Mouse (Mus musculus) CD8-positive naive resting alpha-beta T cell, adult 2 months (primary cell): ENCODE data around the gene Fam184b.
"Not testable (repeated sequence)": the region's sequence is repeated elsewhere in the genome, so short reads cannot be mapped to it uniquely, and the experiment has no call there.

Experiments used
- DNase-seq, 2 experiments: peaks; one replicate each; pipeline ENCODE4 v3.0.0; 2022; ENCODE audit warnings: low read depth in 2 of 2, low spot score in 2 of 2

Gene Fam184b

DNA sequence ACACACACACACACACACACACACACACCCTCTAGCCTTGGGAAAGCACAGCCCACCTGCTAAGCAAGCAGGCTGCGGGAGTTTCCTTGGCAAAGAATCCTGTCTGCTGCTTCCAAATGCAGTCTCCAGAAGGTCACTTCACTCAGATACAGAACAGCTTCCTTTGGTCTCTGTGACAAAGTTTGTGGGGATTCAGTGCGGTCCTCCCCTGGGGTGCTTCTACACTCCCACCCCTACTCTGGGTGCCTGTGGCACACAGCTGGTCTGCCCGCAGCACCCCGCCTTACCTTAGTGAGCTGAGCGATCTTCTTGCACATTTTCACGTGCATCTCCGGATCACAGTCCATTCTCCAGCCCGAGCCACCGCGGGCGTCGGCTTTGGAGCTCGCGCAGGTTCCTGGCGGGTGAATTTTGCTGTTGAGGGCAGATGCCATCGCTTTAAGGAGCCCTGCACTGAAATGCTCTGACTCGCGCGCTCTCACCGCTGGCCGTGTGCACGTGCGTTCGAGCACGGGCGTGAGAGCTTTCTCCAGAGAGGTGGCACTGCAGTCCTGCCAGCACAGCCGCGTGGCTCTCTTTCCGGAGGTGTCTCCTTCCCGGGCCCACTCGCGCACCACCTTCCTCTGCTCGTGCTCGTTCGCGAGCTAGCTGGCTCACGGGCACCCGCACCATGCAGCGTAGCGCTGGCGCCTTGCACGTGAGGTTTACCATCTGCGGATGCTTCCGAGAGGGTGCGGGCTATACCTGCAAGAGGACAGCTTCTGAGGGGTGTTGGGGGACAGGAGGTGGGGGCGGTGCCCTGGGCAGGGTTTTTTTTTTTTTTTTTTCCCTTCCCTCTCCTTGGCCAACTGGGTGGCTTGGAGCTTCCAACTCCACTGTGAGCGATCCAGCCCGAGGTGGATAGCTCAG, at the start of gene Fam184b:
Gene Fam184b (minus strand): TSS at position 809 of the 909 bp plus-strand sequence.
- peak; percentile 6 to 12 for DNase-seq

DNA sequence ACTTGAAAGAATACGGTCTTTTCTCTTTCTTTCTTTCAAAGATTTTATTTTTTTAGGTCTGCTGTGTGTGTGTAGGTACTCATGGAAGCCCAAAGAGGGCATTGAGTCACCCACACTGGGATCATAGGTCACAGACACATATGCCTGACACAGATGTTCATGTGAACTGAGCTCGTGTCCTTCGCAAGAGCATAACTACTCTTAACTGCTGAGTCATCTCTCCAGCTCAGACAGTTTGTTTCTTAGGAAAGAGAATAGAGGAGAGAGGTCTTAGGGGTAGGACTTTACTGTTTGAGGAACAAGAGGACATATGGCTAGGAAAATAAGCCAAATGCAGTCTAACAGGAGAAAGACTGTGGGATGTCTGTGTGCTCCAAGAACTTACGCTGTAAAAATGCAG, 49.7 kb upstream of the Fam184b start:
- DNase-seq: no peak

GRCm38 (mm10) chr5:45686223-45686622, 46.8 kb upstream of the Fam184b start:
- no peak for DNase-seq

DNA sequence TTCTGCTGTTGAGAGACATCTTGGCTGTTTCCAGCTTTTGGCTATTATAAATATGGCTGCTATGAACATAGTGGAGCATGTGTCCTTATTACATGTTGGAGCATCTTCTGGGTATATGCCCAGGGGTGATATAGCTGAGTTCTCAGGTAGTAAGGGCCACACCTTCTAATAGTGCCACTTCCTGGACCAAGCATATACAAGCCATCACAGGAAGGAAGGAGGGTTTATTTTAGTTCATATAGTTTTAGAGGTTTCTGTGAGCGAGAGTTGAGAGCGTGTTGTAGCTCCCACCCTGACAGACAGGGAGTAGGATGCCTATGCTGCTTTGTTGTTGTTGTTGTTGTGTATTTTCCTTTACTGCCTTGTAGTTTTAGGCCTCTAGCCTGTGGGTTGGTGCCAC, 45.8 kb upstream of the Fam184b start:
- DNase-seq: no peak

DNA sequence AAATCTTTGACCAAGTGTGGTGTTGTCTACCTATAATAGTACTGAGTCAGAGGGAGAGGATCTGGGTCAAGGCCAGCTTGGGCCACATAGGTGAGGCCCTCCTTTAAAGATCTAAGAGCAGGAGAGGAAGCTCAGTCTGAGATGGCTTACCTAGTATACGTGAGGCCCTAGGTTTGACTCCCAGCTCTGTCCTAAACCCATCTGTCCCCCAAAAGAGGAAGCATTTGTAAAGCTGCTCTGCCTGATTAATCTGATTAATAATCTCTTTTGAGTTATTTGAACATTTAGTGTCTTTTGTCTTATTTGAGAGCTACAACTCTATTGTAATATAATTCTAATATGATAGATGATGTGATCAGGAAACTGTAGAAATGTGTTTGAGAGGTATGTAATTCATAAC, 44.0 kb upstream of the Fam184b start:
- DNase-seq: no peak

DNA sequence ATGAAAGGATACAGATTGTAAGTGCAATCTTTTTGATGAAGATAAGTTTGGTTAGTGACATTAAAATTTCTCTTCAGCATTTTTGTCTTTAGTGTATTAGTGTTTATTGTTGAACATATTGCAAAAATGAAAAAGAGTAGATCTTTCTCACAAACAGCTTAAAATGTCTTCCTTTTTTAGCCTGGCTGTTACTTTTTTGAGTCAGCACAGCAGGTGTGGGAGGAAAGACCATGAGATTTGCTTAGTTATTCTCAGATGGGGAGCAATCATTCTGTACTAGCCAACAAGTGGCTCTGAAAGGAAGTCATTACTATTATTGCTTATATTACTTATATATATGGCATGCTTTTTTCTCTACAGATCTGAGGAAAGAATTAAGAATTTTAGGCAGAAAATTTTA, 40.5 kb upstream of the Fam184b start:
- DNase-seq: no peak

- DNase-seq: no peak
Measured at GRCm38 (mm10) chr5:45677639-45678038, 38.2 kb upstream of the Fam184b start.

GRCm38 (mm10) chr5:45675032-45675431, 35.6 kb upstream of the Fam184b start:
- no peak for DNase-seq

DNA sequence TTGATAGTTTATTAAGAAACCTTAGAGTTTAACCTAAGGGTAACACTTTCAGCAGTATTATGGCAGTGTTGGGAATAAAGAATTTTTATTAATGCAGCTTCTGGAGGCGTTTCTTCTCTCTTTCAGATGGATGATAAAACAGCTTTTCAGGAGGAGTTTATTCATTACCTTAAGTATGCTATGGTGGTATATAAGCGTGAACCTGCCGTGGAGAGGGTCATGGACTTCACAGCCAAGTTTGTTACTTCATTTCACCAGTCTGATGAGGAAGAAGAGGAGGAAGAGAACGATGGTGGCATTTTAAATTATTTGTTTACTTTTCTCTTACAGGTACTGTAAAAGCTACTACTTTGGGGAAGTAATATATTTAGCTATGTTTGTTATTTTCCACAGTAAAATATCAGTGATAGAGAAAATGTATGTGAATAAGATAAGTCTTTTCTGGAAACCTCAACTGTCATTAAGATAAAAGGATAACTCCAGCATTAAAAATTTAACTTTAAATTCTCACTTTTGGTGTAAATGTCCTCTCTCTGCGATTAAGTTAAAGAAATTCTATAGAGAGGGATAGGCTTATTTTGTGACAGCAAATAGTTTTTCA, 31.6 kb upstream of the Fam184b start:
- DNase-seq: no peak

GRCm38 (mm10) chr5:45670280-45670670, 30.9 kb upstream of the Fam184b start:
- no peak for DNase-seq

- DNase-seq: peak; percentile 99
Measured at GRCm38 (mm10) chr5:45669598-45670279, 30.3 kb upstream of the Fam184b start, which contains the start of gene Ncapg. Ncapg (plus strand) TSS chr5:45669919.

DNA sequence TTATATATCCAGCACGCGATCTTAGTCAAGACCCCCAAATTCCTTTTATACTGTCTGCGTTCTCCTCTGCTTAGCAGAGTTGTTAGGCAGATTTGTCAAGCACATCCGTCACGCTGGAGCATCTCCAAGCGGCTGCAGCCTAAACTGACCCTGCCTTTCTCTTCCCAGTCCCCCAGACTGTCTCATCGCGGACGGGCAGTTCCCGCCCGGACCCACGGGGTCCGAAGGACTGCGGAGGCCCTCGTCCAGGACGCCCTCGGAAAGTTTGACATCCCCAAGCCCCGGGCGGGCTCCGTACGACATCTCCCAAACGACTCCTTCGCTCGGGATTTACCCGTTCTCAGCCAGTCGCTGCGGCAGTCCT, 29.8 kb upstream of the Fam184b start:
- DNase-seq: no peak

DNA sequence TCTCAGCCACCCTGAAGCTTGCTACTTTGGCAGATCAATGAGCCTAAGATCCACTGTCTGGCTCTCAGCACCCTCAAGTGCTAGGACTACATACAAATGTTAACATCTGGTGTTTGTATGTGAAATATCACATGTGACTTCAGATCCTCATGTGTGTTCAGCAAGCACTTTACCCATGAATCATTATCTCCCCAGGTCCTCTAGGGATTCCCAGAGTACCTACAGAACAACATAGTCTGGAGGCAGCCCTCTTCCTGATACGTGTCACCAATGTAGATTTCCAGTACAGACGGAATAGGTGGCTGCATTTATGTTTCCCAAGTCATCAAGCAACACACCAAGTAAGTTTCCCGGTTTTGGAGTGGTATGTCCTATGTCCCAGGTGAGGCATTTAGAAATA, 29.4 kb upstream of the Fam184b start:
- DNase-seq: no peak

DNA sequence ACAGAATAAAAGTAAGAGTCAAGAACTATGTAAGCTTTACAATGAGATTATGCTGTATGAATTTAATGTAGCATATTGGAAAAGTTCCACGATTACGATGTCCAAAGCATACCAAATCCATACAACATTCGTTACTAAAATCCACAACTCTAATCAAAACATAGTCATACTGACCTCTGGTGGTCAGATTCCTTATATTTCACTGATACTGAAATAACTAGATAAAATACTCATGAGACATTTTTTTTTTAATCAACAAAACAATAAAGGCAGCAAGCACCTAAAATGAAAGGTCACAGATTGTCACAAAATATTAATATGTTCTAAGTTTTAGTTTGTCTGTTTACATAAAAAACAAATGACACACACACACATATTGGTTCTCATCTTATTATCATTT, 28.9 kb upstream of the Fam184b start:
- no peak for DNase-seq

DNA sequence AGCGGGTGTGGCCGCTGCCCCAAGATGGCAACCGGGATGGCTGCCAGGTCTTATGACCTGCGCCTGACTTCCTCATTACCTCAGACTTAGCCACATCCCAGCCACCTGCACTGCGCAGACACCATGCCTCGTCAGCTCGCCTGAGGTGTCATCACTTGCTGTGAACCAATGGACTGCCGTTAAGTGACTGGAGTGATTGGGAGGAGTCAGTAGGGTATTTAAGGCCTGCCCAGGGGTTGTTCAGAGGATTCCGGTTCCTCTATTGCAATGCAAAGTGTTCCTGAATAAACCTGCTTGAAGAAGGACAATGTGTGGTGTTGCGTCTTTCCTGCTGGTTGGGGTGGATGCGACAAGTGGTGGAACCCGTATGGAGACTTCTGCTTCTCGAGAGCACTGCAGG, 19.0 kb upstream of the Fam184b start:
- not testable (repeated sequence) for DNase-seq

DNA sequence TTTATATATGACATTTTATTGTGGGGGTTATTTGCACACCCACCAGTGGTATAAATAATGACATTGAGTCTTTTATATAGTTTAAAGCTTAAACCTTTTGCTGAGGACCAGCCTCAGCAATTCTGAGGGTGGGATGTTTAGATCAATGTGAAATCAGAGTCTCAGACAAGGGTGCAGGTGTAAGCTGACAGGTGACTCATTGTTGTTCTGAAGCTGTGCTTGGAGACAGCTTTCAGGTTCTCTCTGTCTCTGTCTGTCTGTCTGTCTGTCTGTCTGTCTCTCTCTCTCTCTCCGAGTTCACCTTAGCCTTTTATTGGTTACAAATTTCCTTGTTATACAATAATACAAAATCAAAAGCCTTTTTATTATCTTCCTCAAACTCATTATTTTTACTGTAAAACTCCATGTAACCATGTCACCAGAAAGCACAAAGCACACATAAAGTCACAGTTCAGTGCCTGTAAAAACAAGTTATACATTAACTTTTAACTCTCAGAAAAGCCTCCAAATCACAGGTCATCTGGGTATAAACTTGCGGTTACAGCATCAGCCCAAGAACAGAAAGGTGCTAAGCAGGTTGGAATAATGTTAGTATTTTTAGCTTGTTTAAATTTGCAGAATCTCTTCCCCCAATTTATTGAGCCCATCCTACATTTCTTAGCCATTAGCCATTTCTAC, 11.8 kb upstream of the Fam184b start:
- DNase-seq: no peak

DNA sequence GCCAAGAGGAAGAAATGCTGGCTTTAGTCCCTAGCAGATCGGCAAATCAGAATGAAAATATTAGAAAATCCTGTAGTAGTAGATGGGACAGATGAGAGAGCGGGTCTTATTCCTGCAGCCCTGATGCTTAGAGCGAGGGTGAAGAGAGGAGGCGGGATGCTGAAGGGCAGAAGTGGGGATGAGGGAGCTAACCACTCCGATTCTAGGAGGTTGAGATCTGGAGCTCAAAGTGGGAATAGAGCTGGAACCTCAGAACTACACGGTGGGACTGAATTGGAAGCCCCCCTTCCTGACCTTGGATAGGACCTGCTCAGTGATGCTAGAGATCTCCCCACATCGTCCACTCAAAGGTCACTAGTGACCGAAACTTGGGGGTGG, 290 bp upstream of the Fam184b start:
- no peak for DNase-seq

- DNase-seq: no peak
Measured at GRCm38 (mm10) chr5:45638378-45638777, 1.0 kb downstream of the Fam184b start.

- no peak for DNase-seq
Measured at GRCm38 (mm10) chr5:45629470-45629869, 9.9 kb downstream of the Fam184b start.

DNA sequence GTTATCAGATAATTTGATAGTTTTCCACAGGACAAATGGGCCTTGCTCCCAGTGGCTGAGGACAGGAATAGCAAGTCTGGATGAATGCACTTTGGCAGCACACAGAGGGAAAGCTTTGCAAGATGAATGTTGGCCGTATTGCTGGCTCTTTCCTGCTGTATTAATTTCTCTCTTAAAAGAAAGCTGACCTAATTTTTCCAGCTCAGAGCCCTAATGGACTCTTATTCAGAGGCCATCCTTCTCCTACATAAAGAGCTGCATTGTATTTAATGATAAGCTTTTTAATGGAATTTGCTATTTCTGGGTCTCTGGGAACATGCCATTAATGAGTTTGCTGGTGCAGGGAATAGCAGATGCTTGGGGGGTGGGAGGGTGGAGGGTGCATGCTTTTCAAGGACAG, 11.6 kb downstream of the Fam184b start:
- DNase-seq: no peak

- no peak for DNase-seq
Measured at GRCm38 (mm10) chr5:45621511-45621910, 17.9 kb downstream of the Fam184b start.

DNA sequence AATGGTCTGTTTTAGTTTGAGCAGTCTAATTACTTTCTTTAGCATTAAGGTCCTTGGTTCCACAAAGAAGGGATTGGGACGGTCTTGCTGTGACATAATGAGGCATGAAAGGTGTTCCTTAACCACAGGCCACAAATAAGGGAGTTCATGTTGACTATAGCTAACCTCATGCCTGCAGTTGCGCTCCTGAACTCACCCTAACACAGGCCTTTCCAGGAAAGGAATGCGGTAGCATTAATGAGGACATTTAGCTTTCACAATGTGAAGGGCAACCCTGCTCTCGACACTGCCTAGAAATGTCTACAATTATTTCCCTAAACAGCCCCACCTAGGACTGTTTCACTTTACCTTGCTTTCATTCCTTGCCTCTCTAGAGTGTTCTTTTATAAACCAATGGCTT, 40.4 kb downstream of the Fam184b start:
- DNase-seq: no peak
